Mouse (Mus musculus) liver, embryonic 14.5 days (tissue): ENCODE results near the gene Ccdc73. TPM values are rescaled to one million over a fixed set of nuclear protein-coding genes. Genes with fewer than 3 reads are reported as not detected.
"Not testable (repeated sequence)": the region's sequence is repeated elsewhere in the genome, so short reads cannot be mapped to it uniquely, and the experiment has no call there.

Experiments used
- ATAC-seq: fragments of 200-750 bp; cut with Nextera tagmentation; 2 replicates; pipeline ENCODE4 v1.8.0; 2017; ENCODE audit warnings: moderate number of reproducible peaks, mild to moderate bottlenecking, moderate library complexity; ENCODE audit not compliant: insufficient read depth
- DNase-seq, 3 experiments: peaks; one replicate each; pipeline ENCODE4 v3.0.0-alpha.2; 2012 to 2013; ENCODE audit warnings: low read depth in 3 of 3, low spot score in 3 of 3
- H3K27ac ChIP-seq: fragments of 300-500 bp; sonication (generic); 2 replicates; pipeline ENCODE4 v1.5.1; 2014; ENCODE audit warnings: moderate library complexity, mild to moderate bottlenecking, control low read depth, inconsistent platforms
- H3K27me3 ChIP-seq: fragments of 300-500 bp; sonication (generic); 2 replicates; pipeline ENCODE4 v1.6.1; 2014; ENCODE audit warnings: mild to moderate bottlenecking, low read length, moderate library complexity; ENCODE audit not compliant: control insufficient read depth, insufficient read depth
- H3K36me3 ChIP-seq: fragments of 300-500 bp; sonication (generic); replicated peaks from 2 replicates; pipeline ENCODE4 v1.6.1; 2014; ENCODE audit warnings: low read depth; ENCODE audit not compliant: control insufficient read depth, insufficient read depth
- H3K4me1 ChIP-seq, 2 experiments: fragments of 200-500 bp in 1 of 2; fragments of 300-500 bp in 1 of 2; sonication (generic) in 1 of 2; replicated peaks; 2 replicates each; pipeline ENCODE4 v1.6.1; 2012 to 2014; ENCODE audit warnings: antibody characterized with exemption in 1 of 2, inconsistent platforms in 1 of 2, low read length in 1 of 2; ENCODE audit not compliant: control insufficient read depth in 2 of 2, insufficient read depth in 2 of 2
- H3K4me2 ChIP-seq: fragments of 300-500 bp; sonication (generic); 2 replicates; pipeline ENCODE4 v1.6.1; 2014; ENCODE audit warnings: low read depth, mild to moderate bottlenecking, control low read depth, moderate library complexity
- H3K4me3 ChIP-seq, 2 experiments: fragments of 200-500 bp in 1 of 2; fragments of 300-500 bp in 1 of 2; sonication (generic) in 1 of 2; 2 replicates each; pipeline ENCODE4 v1.5.1; 2012 to 2014; ENCODE audit warnings: low read depth in 2 of 2, low read length in 2 of 2, mild to moderate bottlenecking in 2 of 2, control low read depth in 1 of 2, inconsistent platforms in 1 of 2, moderate library complexity in 1 of 2; ENCODE audit not compliant: insufficient read depth in 1 of 2
- H3K9ac ChIP-seq: fragments of 300-500 bp; sonication (generic); replicated peaks from 2 replicates; pipeline ENCODE4 v1.6.1; 2014; ENCODE audit warnings: mild to moderate bottlenecking, control low read depth, moderate library complexity
- H3K9me3 ChIP-seq: fragments of 300-500 bp; sonication (generic); 2 replicates; pipeline ENCODE4 v1.6.1; 2016; ENCODE audit warnings: low read length, mixed read lengths; ENCODE audit not compliant: control insufficient read depth
- CTCF ChIP-seq: IDR thresholded peaks from 2 replicates; pipeline ENCODE4 v1.5.1; 2016; ENCODE audit warnings: antibody characterized with exemption, low read depth, control low read depth
- EP300 ChIP-seq: IDR thresholded peaks from 2 replicates; pipeline ENCODE4 v1.6.1; 2016; ENCODE audit warnings: antibody characterized with exemption, low read depth
- WGBS: fragments of 180-500 bp; shearing (Covaris S2); extraction: QIAGEN DNeasy Blood & Tissue Kit; methylation state at CpG from one replicate; pipeline ENCODE4 v1.1.7; 2014; ENCODE audit not compliant: insufficient replicate concordance; 5-methylcytosine and 5-hydroxymethylcytosine counted together
- polyA plus RNA-seq, 2 experiments: library from polyadenylated mRNA; depleted of rRNA in 1 of 2; stranded (reverse) in 1 of 2; unstranded in 1 of 2; fragments of >200 nt; fragmentation: Nextera tagmentation in 1 of 2; extraction: Ambion mirVana in 1 of 2; gene quantifications; 2 replicates each; pipeline versions ENCODE4 v1.2.1 to v1.2.3; 2012 to 2014

Ccdc73 gene
- polyA plus RNA-seq, 2 experiments, result 2.1 to 2.5 TPM

DNA sequence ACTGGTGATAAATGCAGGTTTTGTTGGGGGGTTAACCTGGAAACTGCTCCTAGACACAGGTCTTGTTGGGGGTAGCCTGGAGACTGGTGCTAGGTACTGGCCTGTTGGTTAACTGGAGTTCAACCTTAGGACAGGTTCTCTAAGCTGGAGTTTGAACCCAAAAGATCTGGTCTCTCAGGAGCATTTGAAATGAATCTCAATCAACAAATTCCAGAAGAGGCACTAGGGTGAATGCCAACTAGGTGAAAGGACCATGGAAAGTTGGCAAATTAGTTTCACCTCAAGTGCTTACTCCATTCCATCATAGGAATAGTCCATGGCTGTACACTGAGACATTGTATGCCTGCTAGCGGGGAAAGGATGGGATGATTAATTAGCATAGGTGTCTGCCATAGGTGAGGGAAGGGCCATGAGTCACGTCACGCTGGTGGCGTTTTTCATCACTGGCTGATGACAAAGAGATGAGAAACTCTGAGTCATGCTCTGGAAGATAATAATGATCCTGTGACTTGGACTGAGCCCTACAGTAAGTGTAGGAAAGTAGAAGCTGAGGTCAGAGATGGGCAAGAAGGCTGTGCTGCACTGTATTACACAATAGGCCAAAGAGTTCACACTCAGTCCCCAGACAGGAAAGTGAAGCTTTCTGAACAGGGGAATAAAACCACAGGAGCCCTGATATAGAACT, 3.3 kb upstream of the Ccdc73 start:
- Histone ChIP-seq H3K36me3 (no peaks in the 10 kb centered on the region), H3K27ac (no peak overlapping the region), H3K9ac (no peak overlapping the region), H3K9me3 (no peaks in the 10 kb centered on the region), H3K4me3 (no peak overlapping the region), H3K4me1 (no peaks in the 10 kb centered on the region), H3K4me2 (no peak overlapping the region), H3K27me3 (no peaks in the 10 kb centered on the region)
- DNase-seq (no peak), ATAC-seq (no peak)
- TF ChIP-seq CTCF (no peak), EP300 (no peak)
- 68% methylated on average over 4 of the region's 4 CpGs for WGBS

GRCm38 (mm10) chr2:104869101-104869500, 1.5 kb downstream of the Ccdc73 start:
- DNase-seq (no peak), ATAC-seq (no peak)
- no peak overlapping the region for H3K9ac ChIP-seq
- no peak overlapping the region for H3K27ac ChIP-seq
- no peak for TF ChIP-seq CTCF
- no peak for TF ChIP-seq EP300
- no peaks in the 10 kb centered on the region for H3K4me1 ChIP-seq
- H3K9me3 ChIP-seq, result no peaks in the 10 kb centered on the region
- WGBS, result 71% methylated on average over 3 of the region's 3 CpGs
- H3K4me3 ChIP-seq, result no peak overlapping the region
- H3K27me3 ChIP-seq, result no peaks in the 10 kb centered on the region
- no peaks in the 10 kb centered on the region for H3K36me3 ChIP-seq
- H3K4me2 ChIP-seq, result no peak overlapping the region

DNA sequence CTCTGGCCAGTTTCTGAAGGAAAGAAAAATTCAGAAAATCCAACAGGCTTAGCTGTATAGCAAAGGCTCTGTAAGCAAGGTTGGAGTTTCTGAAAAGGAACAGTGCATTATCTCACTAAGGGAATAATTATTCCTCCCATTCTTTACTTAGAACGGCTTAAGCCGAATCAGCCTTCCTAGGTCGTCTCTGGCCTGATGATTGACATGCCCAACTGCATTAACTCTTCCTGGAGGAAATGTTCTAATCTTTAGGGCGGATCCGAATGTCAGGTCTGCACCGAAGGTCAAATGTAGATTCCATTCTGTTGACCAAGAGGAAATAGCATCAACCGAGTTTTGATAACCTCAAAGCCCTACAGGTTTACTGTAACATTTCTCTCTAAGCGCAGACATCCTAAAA, 11.2 kb downstream of the Ccdc73 start:
- Histone ChIP-seq H3K9ac (no peak overlapping the region), H3K9me3 (no peaks in the 10 kb centered on the region), H3K4me2 (no peak overlapping the region), H3K27ac (no peak overlapping the region), H3K36me3 (no peaks in the 10 kb centered on the region), H3K4me3 (no peak overlapping the region), H3K4me1 (no peaks in the 10 kb centered on the region), H3K27me3 (no peaks in the 10 kb centered on the region)
- WGBS, result 54% methylated on average over 8 of the region's 8 CpGs
- ATAC-seq (no peak), DNase-seq (no peak)
- no peak for TF ChIP-seq CTCF
- TF ChIP-seq EP300, result no peak

- no peaks in the 10 kb centered on the region for H3K4me1 ChIP-seq
- no peak overlapping the region for H3K4me3 ChIP-seq
- no peak overlapping the region for H3K27ac ChIP-seq
- 76% methylated on average over 18 of the region's 18 CpGs for WGBS
- DNase-seq (no peak), ATAC-seq (no peak)
- no peaks in the 10 kb centered on the region for H3K9me3 ChIP-seq
- H3K9ac ChIP-seq, result no peak overlapping the region
- no peaks in the 10 kb centered on the region for H3K27me3 ChIP-seq
- TF ChIP-seq CTCF (no peak), EP300 (no peak)
- H3K36me3 ChIP-seq, result no peaks in the 10 kb centered on the region
- H3K4me2 ChIP-seq, result no peak overlapping the region
Observed at GRCm38 (mm10) chr2:104886109-104886508, 18.5 kb downstream of the Ccdc73 start.

- not testable (repeated sequence) for DNase-seq, H3K9ac ChIP-seq, H3K9me3 ChIP-seq, H3K27ac ChIP-seq, H3K4me3 ChIP-seq, H3K27me3 ChIP-seq, H3K4me1 ChIP-seq, ATAC-seq, H3K36me3 ChIP-seq, H3K4me2 ChIP-seq
- WGBS, result 47% methylated on average over 2 of the region's 2 CpGs
Observed at GRCm38 (mm10) chr2:104887331-104887730, 19.7 kb downstream of the Ccdc73 start.
